Mouse (Mus musculus) thymus, adult 18-20 months (tissue): ENCODE measurements around the gene Rabep2.
"Not testable (repeated sequence)": the region's sequence is repeated elsewhere in the genome, so short reads cannot be mapped to it uniquely, and the experiment has no call there.

ENCODE experiments used
- DNase-seq, 2 experiments: peaks; one replicate each; pipeline ENCODE4 v3.0.0; 2022; ENCODE audit warnings: mixed read lengths in 2 of 2

Gene Rabep2

GRCm38 (mm10) chr7:126465246-126466030 lies 36.9 kb downstream of the Rabep2 start:
- no peak for DNase-seq

- no peak for DNase-seq
Measured at GRCm38 (mm10) chr7:126466116-126466515, 37.6 kb downstream of the Rabep2 start.

- DNase-seq = no peak
Measured at GRCm38 (mm10) chr7:126466707-126467106, 38.1 kb downstream of the Rabep2 start.

GRCm38 (mm10) chr7:126467271-126467670 lies 38.7 kb downstream of the Rabep2 start:
- DNase-seq = peak in 1 of 2 experiments; percentile 40

GRCm38 (mm10) chr7:126467834-126468627 lies 39.5 kb downstream of the Rabep2 start:
- no peak for DNase-seq

- DNase-seq = peak in 1 of 2 experiments; percentile 59
Measured at GRCm38 (mm10) chr7:126470077-126470476, 41.5 kb downstream of the Rabep2 start.

- DNase-seq = no peak
Measured at GRCm38 (mm10) chr7:126471361-126471760, 42.8 kb downstream of the Rabep2 start.

GRCm38 (mm10) chr7:126471853-126472252 lies 43.3 kb downstream of the Rabep2 start:
- DNase-seq = no peak

- DNase-seq = peak; percentile 48 to 68
Measured at GRCm38 (mm10) chr7:126472306-126472705, 43.7 kb downstream of the Rabep2 start.

GRCm38 (mm10) chr7:126472713-126473112 lies 44.2 kb downstream of the Rabep2 start:
- DNase-seq = no peak

- DNase-seq = no peak
Measured at GRCm38 (mm10) chr7:126473470-126474086, 45.0 kb downstream of the Rabep2 start.

- DNase-seq = peak; percentile 41 to 59
Measured at GRCm38 (mm10) chr7:126474486-126474955, 46.0 kb downstream of the Rabep2 start.

GRCm38 (mm10) chr7:126474993-126475581 lies 46.5 kb downstream of the Rabep2 start, which contains the start of gene Sh2b1:
TSS of gene Sh2b1 (minus strand) at chr7:126475424.
- DNase-seq = peak; percentile 84 to 89

GRCm38 (mm10) chr7:126481699-126482098 lies 53.1 kb downstream of the Rabep2 start:
- DNase-seq = no peak

- DNase-seq = peak in 1 of 2 experiments; percentile 55
Measured at GRCm38 (mm10) chr7:126482392-126482871, 53.9 kb downstream of the Rabep2 start.

GRCm38 (mm10) chr7:126487052-126487483 lies 58.5 kb downstream of the Rabep2 start, which contains the start of gene Tufm:
TSS of gene Tufm (plus strand) at chr7:126487361.
- DNase-seq = peak; percentile 90 to 95

- not testable (repeated sequence) for DNase-seq
Measured at GRCm38 (mm10) chr7:126487617-126488385, 59.2 kb downstream of the Rabep2 start.

- DNase-seq = no peak
Measured at GRCm38 (mm10) chr7:126491005-126491404, 62.4 kb downstream of the Rabep2 start.

- DNase-seq = no peak
Measured at GRCm38 (mm10) chr7:126491973-126492372, 63.4 kb downstream of the Rabep2 start.

GRCm38 (mm10) chr7:126494120-126494519 lies 65.6 kb downstream of the Rabep2 start:
- no peak for DNase-seq

- no peak for DNase-seq
Measured at GRCm38 (mm10) chr7:126496475-126496874, 67.9 kb downstream of the Rabep2 start.

GRCm38 (mm10) chr7:126497966-126498365 lies 69.4 kb downstream of the Rabep2 start:
- DNase-seq = no peak
